Mouse (Mus musculus): ENCODE measurements at regions not wholly inside any gene's neighbourhood (a gene's known extent, or its start where the extent isn't known, plus 50 kb on each side); places are given as distances from the start of the nearest gene placed in this dataset.

DNA sequence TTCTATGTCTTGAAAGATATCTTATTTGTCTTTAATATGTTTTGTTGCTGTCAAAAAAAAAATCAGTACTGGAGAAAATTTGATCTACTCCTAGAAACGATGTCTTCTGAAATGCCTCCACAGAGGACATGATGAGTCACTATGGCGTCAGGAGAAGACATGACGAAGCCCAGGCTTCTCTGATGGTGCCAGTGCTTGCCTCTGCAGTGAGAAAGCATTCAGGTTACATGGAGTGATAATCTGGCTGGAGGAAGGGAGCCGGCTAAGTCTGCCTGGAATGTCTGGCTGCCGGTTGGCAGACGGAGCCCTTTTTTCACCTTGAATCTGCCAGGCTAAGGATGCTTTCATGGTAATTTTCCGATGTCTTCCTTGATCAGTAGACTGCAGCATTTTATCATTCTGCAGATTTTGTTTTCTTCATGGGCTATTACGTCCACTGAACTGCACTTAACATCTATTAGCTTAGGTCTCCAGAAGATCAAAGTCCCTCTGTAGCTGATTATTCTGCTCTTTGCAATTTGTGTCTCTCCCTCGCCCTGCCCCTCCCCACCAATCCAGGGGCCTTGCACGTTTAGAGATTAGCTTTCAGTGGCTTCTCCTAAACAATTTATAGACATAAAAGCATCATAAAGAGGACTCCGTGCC, 607.9 kb downstream of the Lmo4 start:
- DNase-seq (ENCODE audit: low spot score): no peak

DNA sequence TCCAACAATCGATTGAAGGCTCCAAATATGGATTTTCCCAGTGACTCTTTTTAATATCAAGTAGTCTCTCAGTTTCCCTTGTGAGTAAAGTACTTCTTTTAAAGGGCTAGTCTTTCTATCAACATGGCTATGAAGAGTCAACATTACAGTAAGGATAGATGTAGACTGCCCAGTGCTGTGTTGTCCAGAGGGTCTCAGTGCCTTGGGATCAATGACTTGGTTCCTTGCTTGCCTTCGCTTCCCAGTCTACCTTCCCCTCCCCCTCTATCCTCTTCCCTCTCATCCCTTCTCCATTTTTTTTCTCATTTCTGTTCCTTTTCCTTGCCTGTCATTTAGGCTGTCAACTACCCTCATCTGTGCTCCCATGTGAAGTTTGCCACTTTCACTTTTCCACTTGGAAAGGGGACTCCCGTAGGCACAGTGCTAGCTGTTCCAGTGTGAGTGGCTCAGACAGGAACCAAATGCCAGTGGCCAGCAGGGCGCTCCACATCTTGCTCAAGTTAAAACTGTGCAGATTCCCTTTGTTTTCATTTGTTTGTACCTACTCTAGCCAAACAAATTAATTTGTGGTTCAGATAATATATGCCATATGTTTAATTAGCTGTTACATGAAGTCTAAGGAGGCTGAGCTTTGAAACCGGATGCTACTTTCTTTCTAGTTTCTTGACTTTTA, 608.9 kb downstream of the Lmo4 start:
- no peak overlapping the region for H3K27ac ChIP-seq (replicated peaks)
- no peak overlapping the region for H3K4me2 ChIP-seq (replicated peaks; ENCODE audit: low read depth)
- H3K27me3 ChIP-seq (ENCODE audit: control insufficient read depth, insufficient read depth, low read length): no peaks in the 10 kb centered on the region
- no peaks in the 10 kb centered on the region for H3K9me3 ChIP-seq (ENCODE audit: control insufficient read depth, low read length)
- no peaks in the 10 kb centered on the region for H3K4me1 ChIP-seq (replicated peaks; ENCODE audit: control insufficient read depth, insufficient read depth)
- DNase-seq (ENCODE audit: low spot score) (no peak), ATAC-seq (ENCODE audit: low FRiP score, low TSS enrichment) (no peak)
- 81% methylated on average over 5 of the region's 5 CpGs for WGBS
- H3K4me3 ChIP-seq (ENCODE audit: low read depth, low read length): no peak overlapping the region
- H3K9ac ChIP-seq (ENCODE audit: low read length): no peak overlapping the region
- no peak for TF ChIP-seq CTCF (IDR thresholded peaks at IDR 0.05; ENCODE audit: low read depth)
- no peaks in the 10 kb centered on the region for H3K36me3 ChIP-seq (ENCODE audit: control insufficient read depth, insufficient read depth, low read length)

More for the DNA sequence above, 607.9 kb downstream of the Lmo4 start:
- no peak overlapping the region for H3K4me3 ChIP-seq (ENCODE audit: low read depth, low read length)
- no peaks in the 10 kb centered on the region for H3K36me3 ChIP-seq (ENCODE audit: control insufficient read depth, insufficient read depth, low read length)
- H3K27me3 ChIP-seq (ENCODE audit: control insufficient read depth, insufficient read depth, low read length): no peaks in the 10 kb centered on the region
- H3K4me2 ChIP-seq (replicated peaks; ENCODE audit: low read depth): no peak overlapping the region
- no peaks in the 10 kb centered on the region for H3K4me1 ChIP-seq (replicated peaks; ENCODE audit: control insufficient read depth, insufficient read depth)
- no peak for ATAC-seq (ENCODE audit: low FRiP score, low TSS enrichment)
- no peak overlapping the region for H3K27ac ChIP-seq (replicated peaks)
- TF ChIP-seq EP300 (optimal IDR thresholded peaks at IDR 0.05): no peak
- no peak for TF ChIP-seq CTCF (IDR thresholded peaks at IDR 0.05; ENCODE audit: low read depth)
- 36% methylated on average over 11 of the region's 11 CpGs for WGBS
- no peaks in the 10 kb centered on the region for H3K9me3 ChIP-seq (ENCODE audit: control insufficient read depth, low read length)
- H3K9ac ChIP-seq (ENCODE audit: low read length): no peak overlapping the region

DNA sequence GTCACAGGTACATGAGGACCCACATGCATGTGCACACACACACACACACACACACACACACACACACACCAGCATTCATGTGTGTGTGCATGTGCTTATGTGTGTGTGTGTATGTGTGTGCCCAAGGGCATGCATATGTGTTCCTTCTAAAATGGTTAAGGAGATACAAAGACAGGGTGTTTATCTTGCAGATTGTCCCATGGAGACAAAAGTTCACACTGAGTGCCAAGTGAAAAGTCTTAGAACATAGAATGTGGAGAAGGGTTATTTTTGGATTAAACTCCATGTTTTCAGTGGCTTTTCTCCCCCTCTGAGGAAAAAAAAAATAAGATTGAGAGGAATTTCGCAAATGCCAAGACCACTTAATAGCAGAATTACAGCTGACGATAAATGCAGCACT, 609.9 kb downstream of the Lmo4 start:
- no peak for ATAC-seq (ENCODE audit: low FRiP score, low TSS enrichment)
- Histone ChIP-seq H3K36me3 (ENCODE audit: control insufficient read depth, insufficient read depth, low read length) (no peaks in the 10 kb centered on the region), H3K4me1 (replicated peaks; ENCODE audit: control insufficient read depth, insufficient read depth) (no peaks in the 10 kb centered on the region), H3K9me3 (ENCODE audit: control insufficient read depth, low read length) (no peaks in the 10 kb centered on the region), H3K4me2 (replicated peaks; ENCODE audit: low read depth) (no peak overlapping the region), H3K27me3 (ENCODE audit: control insufficient read depth, insufficient read depth, low read length) (no peaks in the 10 kb centered on the region), H3K9ac (ENCODE audit: low read length) (no peak overlapping the region), H3K27ac (replicated peaks) (no peak overlapping the region), H3K4me3 (ENCODE audit: low read depth, low read length) (no peak overlapping the region)
- no peak for TF ChIP-seq EP300 (optimal IDR thresholded peaks at IDR 0.05)
- no peak for TF ChIP-seq CTCF (IDR thresholded peaks at IDR 0.05; ENCODE audit: low read depth)
- DNase-seq (ENCODE audit: low spot score): no peak
- WGBS: 67% methylated on average over 2 of the region's 2 CpGs

DNA sequence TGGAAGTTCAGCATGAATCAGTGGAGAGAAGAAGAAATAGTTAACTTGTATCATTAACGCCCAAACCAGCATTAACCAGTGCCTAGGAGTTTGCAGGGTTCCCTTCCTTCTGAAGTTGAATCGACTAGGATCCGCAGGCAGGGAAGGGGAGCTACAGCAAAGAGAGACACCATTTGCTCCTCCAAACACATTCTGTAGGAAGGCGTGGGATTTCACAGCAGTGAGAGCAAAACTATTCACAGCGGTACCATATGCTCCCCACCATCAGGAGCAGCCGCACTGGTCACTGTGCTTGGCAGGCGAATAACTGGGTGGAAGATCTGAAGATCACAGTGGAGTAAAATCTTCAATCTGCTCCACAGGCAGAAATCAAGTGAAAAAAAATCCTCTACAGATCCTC, 610.3 kb downstream of the Lmo4 start:
- Histone ChIP-seq H3K4me1 (replicated peaks; ENCODE audit: control insufficient read depth, insufficient read depth) (no peaks in the 10 kb centered on the region), H3K9ac (ENCODE audit: low read length) (no peak overlapping the region), H3K4me3 (ENCODE audit: low read depth, low read length) (no peak overlapping the region), H3K27me3 (ENCODE audit: control insufficient read depth, insufficient read depth, low read length) (no peaks in the 10 kb centered on the region), H3K27ac (replicated peaks) (no peak overlapping the region), H3K36me3 (ENCODE audit: control insufficient read depth, insufficient read depth, low read length) (no peaks in the 10 kb centered on the region), H3K9me3 (ENCODE audit: control insufficient read depth, low read length) (no peaks in the 10 kb centered on the region), H3K4me2 (replicated peaks; ENCODE audit: low read depth) (no peak overlapping the region)
- no peak for ATAC-seq (ENCODE audit: low FRiP score, low TSS enrichment)
- 69% methylated on average over 7 of the region's 7 CpGs for WGBS
- no peak for DNase-seq (ENCODE audit: low spot score)
- no peak for TF ChIP-seq CTCF (IDR thresholded peaks at IDR 0.05; ENCODE audit: low read depth)
- no peak for TF ChIP-seq EP300 (optimal IDR thresholded peaks at IDR 0.05)

DNA sequence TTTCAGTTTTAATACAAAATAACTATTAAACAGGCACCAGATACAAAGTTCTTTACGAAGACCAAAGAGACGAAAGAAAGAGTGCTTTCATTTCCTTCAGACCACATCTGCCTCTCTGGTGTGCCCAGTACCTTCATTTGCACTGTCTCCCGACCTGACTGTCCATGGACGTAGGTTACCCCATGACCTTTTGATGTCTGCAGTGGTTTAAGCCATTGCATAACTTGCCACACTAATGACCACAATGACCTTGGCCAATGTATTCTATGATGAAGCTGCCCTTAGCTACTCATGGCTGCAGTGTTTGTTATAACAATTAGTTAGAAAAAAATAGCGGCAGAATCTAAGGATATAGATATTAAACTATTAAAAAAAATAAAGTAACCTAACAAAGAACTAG, 618.4 kb downstream of the Lmo4 start:
- no peaks in the 10 kb centered on the region for H3K27me3 ChIP-seq (ENCODE audit: control insufficient read depth, insufficient read depth, low read length)
- TF ChIP-seq CTCF (IDR thresholded peaks at IDR 0.05; ENCODE audit: low read depth) (no peak), EP300 (optimal IDR thresholded peaks at IDR 0.05) (no peak)
- ATAC-seq (ENCODE audit: low FRiP score, low TSS enrichment) (no peak), DNase-seq (ENCODE audit: low spot score) (no peak)
- H3K9ac ChIP-seq (ENCODE audit: low read length): no peak overlapping the region
- no peak overlapping the region for H3K4me3 ChIP-seq (ENCODE audit: low read depth, low read length)
- H3K9me3 ChIP-seq (ENCODE audit: control insufficient read depth, low read length): no peaks in the 10 kb centered on the region
- no peaks in the 10 kb centered on the region for H3K4me1 ChIP-seq (replicated peaks; ENCODE audit: control insufficient read depth, insufficient read depth)
- no peak overlapping the region for H3K27ac ChIP-seq (replicated peaks)
- H3K4me2 ChIP-seq (replicated peaks; ENCODE audit: low read depth): no peak overlapping the region
- WGBS: 83% methylated on average over 5 of the region's 5 CpGs
- no peaks in the 10 kb centered on the region for H3K36me3 ChIP-seq (ENCODE audit: control insufficient read depth, insufficient read depth, low read length)
